Mouse (Mus musculus) layer of hippocampus, postnatal 25 days (tissue): ENCODE results near the gene Ccl5. TPM values are rescaled to one million over a fixed set of nuclear protein-coding genes. Genes with fewer than 3 reads are reported as not detected.
A peak's percentile ranks its signal among the peaks of the same experiment; 100 is the strongest.
"Not testable (repeated sequence)": the region's sequence is repeated elsewhere in the genome, so short reads cannot be mapped to it uniquely, and the experiment has no call there.

Source experiments
- DNase-seq, 2 experiments: peaks; one replicate each; pipeline ENCODE4 v3.0.0; 2022; ENCODE audit warnings: mixed read lengths in 2 of 2, low spot score in 1 of 2; ENCODE audit errors: extremely low spot score in 1 of 2
- total RNA-seq, 2 experiments: library from RNA; stranded (reverse); gene quantifications; 2 replicates each; pipeline ENCODE4 v1.2.3; 2021

Gene Ccl5
- not detected for total RNA-seq

GRCm38 (mm10) chr11:83530360-83530759 lies at the start of gene Ccl5:
TSS of gene Ccl5 (minus strand) at chr11:83530518.
- DNase-seq, result no peak

GRCm38 (mm10) chr11:83578999-83579398 lies 48.7 kb upstream of the Ccl5 start:
- no peak for DNase-seq

GRCm38 (mm10) chr11:83578186-83578760 lies 48.0 kb upstream of the Ccl5 start, which contains the start of gene Ccl9:
TSS of gene Ccl9 (minus strand) at chr11:83578636.
- no peak for DNase-seq

GRCm38 (mm10) chr11:83576927-83577555 lies 46.7 kb upstream of the Ccl5 start:
- no peak for DNase-seq

GRCm38 (mm10) chr11:83572834-83573233 lies 42.5 kb upstream of the Ccl5 start:
- DNase-seq, result no peak

GRCm38 (mm10) chr11:83572223-83572622 lies 41.9 kb upstream of the Ccl5 start:
- no peak for DNase-seq

- DNase-seq, result no peak
Measured at GRCm38 (mm10) chr11:83570189-83570588, 39.9 kb upstream of the Ccl5 start.

GRCm38 (mm10) chr11:83569249-83569648 lies 38.9 kb upstream of the Ccl5 start:
- no peak for DNase-seq

GRCm38 (mm10) chr11:83568786-83569185 lies 38.5 kb upstream of the Ccl5 start:
- no peak for DNase-seq

GRCm38 (mm10) chr11:83568061-83568460 lies 37.7 kb upstream of the Ccl5 start:
- no peak for DNase-seq

GRCm38 (mm10) chr11:83567311-83567710 lies 37.0 kb upstream of the Ccl5 start:
- no peak for DNase-seq

- DNase-seq, result no peak
Measured at GRCm38 (mm10) chr11:83566617-83567016, 36.3 kb upstream of the Ccl5 start.

GRCm38 (mm10) chr11:83563754-83564153 lies 33.4 kb upstream of the Ccl5 start:
- no peak for DNase-seq

GRCm38 (mm10) chr11:83562311-83562887 lies 32.1 kb upstream of the Ccl5 start:
- DNase-seq, result no peak

GRCm38 (mm10) chr11:83560405-83560804 lies 30.1 kb upstream of the Ccl5 start:
- no peak for DNase-seq

- DNase-seq, result no peak
Measured at GRCm38 (mm10) chr11:83557074-83557473, 26.8 kb upstream of the Ccl5 start.

- peak; percentile 17 to 21 for DNase-seq
Measured at GRCm38 (mm10) chr11:83556085-83556781, 25.9 kb upstream of the Ccl5 start.

- DNase-seq, result no peak
Measured at GRCm38 (mm10) chr11:83551668-83552067, 21.4 kb upstream of the Ccl5 start.

- not testable (repeated sequence) for DNase-seq
Measured at GRCm38 (mm10) chr11:83551037-83551436, 20.7 kb upstream of the Ccl5 start.

- DNase-seq, result no peak
Measured at GRCm38 (mm10) chr11:83550186-83550632, 19.9 kb upstream of the Ccl5 start.

GRCm38 (mm10) chr11:83544214-83544613 lies 13.9 kb upstream of the Ccl5 start:
- no peak for DNase-seq
